Mouse (Mus musculus) naive thymus-derived CD4-positive, alpha-beta T cell, adult 2 months (primary cell): ENCODE results near the gene Gm9913.

Source experiments
- DNase-seq: peaks from one replicate; pipeline ENCODE4 v3.0.0-alpha.2; 2011; ENCODE audit warnings: low read depth

Gm9913 gene

GRCm38 (mm10) chr2:125496696-125497095, 8.2 kb upstream of the Gm9913 start:
- DNase-seq: no peak

GRCm38 (mm10) chr2:125498216-125498615, 6.7 kb upstream of the Gm9913 start:
- no peak for DNase-seq

DNA sequence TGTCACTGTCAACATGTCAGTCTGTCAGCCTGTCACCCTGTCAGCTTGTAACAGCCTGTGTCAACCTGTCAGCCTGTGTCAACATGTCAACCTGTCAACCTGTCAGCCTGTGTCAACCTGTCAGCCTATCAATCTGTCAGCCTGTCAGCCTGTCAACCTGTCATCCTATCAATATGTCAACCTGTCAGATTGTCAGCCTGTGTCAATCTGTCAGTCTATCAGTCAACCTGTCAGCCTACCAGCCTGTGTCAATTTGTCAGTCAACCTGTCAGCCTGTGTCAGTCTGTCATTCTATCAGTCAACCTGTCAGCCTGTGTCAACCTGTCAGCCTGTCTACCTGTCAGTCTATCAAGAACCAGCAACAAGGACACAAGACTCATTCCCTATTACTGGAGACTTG, 3.4 kb upstream of the Gm9913 start:
- DNase-seq: no peak

GRCm38 (mm10) chr2:125505746-125506315, 942 bp downstream of the Gm9913 start:
- DNase-seq: no peak

DNA sequence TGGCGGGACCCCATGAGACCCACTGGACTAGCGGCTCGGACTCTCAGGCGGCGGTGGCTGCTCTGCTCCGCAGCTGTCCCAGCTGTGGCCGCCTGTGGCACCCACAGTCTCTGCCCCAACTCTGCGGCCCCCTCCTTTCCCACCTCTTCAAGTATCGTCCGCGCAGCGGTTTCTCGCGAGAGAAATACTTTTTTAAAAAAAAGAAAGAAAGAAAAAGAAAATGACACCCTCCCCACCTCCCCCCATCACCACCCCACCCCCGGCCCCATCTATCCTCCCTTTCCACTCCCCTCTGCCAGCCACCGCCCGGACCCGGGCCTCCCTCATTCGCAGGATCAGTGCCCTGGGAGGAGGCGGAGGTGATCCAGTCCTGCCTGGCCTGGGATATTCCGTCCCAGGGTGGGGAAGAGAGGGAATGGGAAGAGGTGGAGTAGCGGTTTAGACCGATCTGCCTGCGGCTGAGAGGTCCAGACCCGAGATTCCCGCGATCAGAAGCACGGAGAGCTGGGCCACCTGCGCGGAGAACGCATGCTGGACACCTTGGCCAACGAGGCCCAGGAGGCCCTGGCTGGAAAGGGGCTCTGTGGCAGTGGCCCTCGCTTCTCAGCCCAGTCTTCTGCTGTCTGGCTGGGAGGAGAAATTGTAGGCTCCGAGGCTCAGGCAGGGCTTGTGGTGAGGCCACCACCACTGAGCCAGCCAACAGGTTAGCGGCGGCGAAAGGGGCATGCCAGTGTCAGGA, 1.6 kb downstream of the Gm9913 start:
- no peak for DNase-seq

GRCm38 (mm10) chr2:125507893-125508292, 3.0 kb downstream of the Gm9913 start, which contains the start of gene Fbn1:
Gene Fbn1 (minus strand): TSS chr2:125507993.
- no peak for DNase-seq

DNA sequence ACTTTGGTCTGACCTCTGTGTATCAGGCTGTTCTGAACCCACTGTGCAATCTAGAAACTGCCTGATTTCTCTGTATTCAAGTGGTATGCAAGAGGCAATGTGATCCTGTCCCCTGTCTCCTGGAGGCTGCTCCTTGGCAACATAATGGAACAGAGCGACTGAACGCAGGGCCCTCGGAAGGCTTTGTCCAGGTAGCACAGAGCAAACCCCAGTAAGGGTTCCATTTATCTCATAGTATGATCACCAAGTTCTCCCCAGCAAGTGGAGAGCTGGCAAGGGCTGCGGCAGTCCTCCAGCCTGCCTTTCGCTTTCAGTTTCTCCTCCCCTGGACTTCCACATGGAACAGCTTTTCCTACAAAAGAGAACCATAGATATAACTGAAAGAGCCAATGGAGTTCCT, 3.5 kb downstream of the Gm9913 start:
- no peak for DNase-seq

DNA sequence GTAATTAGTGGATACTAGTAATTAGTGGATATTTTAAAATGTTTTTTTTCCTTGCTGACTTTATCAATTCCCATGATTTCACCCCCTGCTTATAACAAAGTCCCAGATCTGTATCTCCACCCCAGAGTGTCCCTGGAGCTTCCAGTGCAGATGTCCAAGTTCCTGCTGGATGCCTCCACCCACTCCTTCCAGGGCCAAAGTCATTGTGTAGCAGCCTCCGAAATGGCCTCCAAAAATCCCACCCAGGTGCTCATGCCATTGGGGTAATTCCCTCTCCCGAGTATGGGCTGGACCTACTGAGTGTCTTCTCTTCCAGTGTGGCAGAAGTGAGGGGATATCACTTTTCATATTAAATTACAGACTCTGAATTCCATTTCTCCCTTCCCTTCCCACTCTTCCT, 5.9 kb downstream of the Gm9913 start:
- no peak for DNase-seq

- no peak for DNase-seq
These were observed 7.0 kb downstream of the Gm9913 start for GRCm38 (mm10) chr2:125511898-125512297.

DNA sequence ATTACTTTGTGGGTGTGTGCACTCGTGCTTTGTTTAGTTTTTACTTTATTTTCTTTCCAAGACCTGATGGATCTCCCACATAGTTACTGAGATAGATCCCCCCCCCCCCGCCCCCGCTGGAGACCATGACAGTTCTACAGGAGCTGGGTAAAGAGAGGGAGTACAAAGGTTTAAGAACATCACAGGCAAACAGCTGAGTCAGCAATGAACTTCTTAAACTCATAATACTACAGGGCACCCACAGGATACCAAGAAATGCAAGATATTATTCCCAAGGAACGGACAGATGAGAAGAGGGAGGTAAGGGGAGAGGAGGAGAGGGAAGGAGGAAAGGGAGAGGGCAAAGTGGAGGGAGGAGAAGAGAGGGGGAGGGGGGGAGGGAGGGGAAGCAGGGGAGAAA, 7.7 kb downstream of the Gm9913 start:
- DNase-seq: no peak

GRCm38 (mm10) chr2:125514391-125514790, 9.5 kb downstream of the Gm9913 start:
- DNase-seq: no peak

DNA sequence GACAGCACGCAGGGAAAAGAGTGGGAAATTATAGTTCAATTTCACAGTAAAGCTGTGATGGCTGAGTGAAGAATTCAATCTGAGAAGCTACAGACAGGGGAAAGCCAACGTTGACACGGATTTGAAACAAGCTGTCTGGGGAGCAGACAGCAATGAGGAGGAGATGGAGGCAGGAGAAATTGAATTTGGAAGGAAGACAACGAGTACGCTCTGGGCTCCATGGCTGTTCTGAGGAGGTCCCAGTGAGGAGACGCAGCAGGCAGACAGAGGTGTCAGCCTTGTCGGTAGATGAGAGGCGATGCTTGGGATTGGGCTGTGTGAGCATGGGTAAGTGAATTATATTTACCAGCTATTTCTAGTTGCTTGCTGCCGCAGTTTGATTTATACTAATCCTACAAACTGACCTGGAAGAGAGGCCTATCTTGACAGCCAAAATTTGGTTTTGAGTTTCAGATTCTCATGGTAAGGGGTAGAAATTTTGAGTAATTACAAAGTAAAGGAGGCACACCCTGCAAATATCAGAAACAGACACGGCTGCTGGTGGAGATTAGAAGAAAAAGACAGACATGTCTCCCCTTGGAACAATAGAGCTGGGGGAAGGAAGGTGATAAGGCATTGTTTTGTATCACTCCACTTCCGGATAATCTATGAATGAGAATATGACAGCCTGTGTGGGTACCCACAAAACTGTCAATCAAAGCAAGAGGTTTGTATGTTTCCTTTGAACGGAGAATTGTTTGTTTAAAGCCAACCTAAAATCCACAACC, 10.6 kb downstream of the Gm9913 start:
- DNase-seq: no peak

DNA sequence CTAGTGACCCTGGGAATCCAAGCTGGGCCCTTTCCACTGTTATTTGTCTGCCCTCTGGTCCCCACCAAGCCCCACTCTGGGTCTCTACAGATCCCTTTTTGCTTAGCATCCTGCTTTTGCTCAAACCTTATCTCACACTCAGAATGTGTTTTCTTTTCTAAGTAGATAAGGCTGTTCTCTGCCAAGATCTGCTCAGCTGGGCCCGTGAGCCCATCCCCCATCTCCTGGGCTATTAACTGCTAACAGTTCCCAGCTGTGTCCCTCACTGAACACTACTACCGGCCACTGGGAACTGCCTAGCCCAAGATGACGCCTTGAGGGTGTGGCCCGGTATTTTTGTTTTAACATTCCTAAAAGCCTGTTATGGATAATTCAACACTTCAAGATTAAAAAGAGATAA, 11.7 kb downstream of the Gm9913 start:
- DNase-seq: no peak

GRCm38 (mm10) chr2:125525484-125525883, 20.6 kb downstream of the Gm9913 start:
- no peak for DNase-seq

DNA sequence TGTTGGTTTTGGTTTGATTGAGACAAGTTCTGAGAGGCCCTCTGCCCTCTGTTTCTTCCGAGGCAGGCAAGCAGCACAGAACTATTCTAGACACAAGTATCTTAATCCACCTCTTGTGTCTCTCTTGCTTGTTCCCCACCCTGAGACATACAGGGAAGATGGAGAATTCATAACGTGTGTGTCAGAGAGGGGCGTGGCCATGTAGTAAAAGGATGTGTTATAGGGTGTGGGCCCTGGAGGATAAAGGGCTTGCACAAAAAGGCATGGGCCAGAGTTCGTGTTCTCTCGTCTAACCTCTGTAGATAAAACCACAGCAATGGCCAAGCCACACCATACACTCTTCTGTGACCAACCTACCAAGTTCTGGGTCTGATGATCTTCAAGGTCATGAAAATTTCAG, 21.7 kb downstream of the Gm9913 start:
- no peak for DNase-seq

DNA sequence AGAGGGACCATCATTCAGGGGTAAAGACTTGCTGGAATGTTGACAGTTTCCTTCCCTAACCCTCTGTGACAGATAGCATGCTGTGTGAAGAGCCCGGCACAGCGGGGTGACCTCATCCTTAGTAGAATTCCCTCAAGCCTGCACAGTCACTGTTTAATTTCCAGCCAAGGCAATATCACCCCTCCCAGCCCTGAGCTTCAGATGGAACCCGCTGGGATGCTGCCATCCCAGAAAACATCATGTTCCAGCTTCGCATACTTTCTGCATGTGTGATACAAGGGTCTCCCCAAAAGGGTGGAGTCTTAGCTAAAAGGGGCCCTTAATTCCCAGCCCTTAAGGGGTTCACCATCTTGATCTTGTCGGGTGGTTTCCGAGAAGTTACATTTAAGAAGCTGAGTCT, 25.8 kb downstream of the Gm9913 start:
- DNase-seq: no peak

- no peak for DNase-seq
These were observed 34.8 kb downstream of the Gm9913 start for GRCm38 (mm10) chr2:125539640-125540039.

- DNase-seq: no peak
These were observed 35.7 kb downstream of the Gm9913 start for GRCm38 (mm10) chr2:125540579-125540978.

DNA sequence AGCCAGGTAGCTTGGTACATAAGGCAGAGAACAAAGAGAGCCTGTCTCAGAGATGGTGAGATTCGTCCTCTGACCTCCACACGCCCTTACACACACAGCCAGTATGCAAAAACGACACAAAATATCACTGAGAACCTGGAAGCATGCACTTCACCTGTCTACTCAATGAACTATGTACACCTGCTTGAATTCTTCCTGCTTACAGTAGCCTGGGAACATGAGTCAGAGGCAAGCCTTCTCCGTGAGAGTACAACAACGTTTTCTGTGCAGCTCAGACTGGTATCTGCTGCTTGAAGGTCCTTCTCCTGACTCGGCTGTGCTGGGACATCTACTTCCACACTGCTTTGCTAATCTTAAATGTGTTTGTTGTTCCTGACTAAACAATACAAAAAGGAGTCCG, 36.6 kb downstream of the Gm9913 start:
- DNase-seq: no peak

DNA sequence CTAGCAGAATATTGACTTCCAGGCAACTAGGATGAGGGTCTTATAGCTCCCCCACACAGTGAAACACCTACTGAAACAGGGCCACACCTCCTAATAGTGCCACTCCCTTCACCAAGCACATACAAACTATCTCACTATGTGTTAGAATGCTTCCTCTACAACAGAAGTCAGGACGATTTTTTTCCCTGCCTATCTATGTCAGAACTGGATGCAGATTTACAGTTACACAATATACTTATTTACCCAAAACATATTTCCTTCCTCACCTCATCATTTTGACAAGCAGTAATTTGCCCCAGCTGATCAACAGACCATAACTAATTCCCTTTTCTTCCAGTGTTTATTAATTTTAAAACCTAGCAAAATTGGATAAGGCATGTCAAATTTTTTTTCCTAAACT, 38.8 kb downstream of the Gm9913 start:
- DNase-seq: no peak

DNA sequence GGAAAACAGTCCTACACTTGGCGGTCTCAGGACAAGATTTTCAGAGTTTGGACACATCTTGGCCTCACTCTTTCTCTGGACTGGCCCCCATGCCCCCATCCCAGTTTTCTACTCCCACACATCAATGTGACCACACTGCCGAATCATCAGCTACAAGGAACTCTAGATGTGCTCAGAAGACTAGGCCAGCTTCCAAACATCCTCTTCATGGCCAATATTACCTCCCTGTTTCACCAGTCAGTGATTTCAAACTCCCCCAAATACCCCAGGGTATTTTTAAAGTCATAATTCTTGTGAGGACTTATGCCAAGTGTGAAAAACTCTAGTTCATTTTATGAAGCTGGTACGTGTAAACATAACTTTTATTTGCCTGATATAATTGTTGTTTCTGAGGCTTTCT, 40.1 kb downstream of the Gm9913 start:
- no peak for DNase-seq

DNA sequence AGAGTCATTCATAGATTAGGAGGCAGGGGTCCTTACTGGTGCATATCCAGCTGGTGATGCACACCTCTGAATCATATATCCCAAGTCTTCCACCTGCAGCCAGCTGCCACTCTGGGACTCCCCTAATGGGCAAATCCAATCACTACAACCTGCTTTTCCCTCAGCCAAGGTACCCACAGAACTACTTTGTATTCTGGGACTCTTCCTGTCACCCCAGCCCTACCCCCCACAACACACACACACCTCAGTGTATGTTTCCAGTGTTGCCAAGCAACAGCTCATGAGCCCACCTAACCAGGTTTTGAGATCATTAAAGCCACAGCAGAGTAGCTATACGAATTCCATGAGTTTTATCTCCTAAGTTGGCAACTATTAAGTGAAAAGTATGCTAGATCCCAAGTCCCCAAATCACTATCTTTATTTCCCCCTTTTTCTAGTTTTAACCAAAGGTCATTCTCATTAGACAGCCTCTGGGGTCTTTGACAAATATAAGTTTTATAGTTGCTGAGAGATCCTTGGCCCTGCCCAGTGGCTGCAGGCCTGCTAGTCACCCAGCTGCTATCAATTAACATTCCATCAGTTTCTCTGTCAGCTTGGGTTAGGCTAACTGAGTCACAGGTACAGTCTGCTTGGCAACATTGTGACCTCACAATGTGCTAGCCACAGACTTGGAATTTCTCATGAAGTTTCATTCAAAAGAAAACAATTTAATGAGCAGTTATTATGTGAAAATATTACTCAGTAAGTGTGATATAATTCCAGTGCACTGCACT, 44.1 kb downstream of the Gm9913 start:
- DNase-seq: no peak

DNA sequence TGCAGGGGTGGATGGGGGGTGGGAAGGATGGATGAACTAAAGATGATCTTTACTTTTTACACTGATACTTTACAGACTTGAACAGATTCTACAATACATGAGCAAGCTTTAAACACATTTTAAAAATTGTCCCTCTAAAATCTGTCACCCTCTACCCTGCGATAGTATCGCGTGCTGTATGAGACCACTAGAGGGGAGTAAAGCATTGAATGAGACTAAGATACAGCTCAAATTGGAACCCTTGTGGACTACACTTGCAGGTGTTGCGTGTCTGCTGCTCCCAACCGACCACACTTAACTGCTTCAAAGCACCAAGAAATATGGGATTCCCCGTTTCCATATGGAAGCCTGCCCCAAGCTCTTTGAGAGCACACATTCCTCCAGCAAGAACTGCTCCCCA, 50.9 kb downstream of the Gm9913 start:
- no peak for DNase-seq
